Mouse (Mus musculus) neural tube, embryonic 14.5 days (tissue): ENCODE data around the gene Tmem132b. TPM values are rescaled to one million over a fixed set of nuclear protein-coding genes. Genes with fewer than 3 reads are reported as not detected.

Source experiments
- ATAC-seq: fragments of 200-750 bp; cut with Nextera tagmentation; 2 replicates; pipeline ENCODE4 v1.8.0; 2017; ENCODE audit warnings: low read depth, mild to moderate bottlenecking, moderate TSS enrichment, moderate library complexity
- H3K27ac ChIP-seq: fragments of 300-500 bp; sonication (generic); 2 replicates; pipeline ENCODE4 v1.5.1; 2014; ENCODE audit warnings: low read depth, mild to moderate bottlenecking, control low read depth, low read length, moderate library complexity, mixed read lengths
- H3K27me3 ChIP-seq: fragments of 300-500 bp; sonication (generic); 2 replicates; pipeline ENCODE4 v1.6.1; 2014; ENCODE audit warnings: low read length; ENCODE audit not compliant: control insufficient read depth, insufficient read depth
- H3K36me3 ChIP-seq: fragments of 300-500 bp; sonication (generic); 2 replicates; pipeline ENCODE4 v1.6.1; 2014; ENCODE audit warnings: low read length, mixed read lengths; ENCODE audit not compliant: control insufficient read depth, insufficient read depth
- H3K4me1 ChIP-seq: fragments of 300-500 bp; sonication (generic); 2 replicates; pipeline ENCODE4 v1.6.1; 2014; ENCODE audit warnings: low read length; ENCODE audit not compliant: control insufficient read depth, insufficient read depth
- H3K4me2 ChIP-seq: fragments of 300-500 bp; sonication (generic); 2 replicates; pipeline ENCODE4 v1.6.1; 2014; ENCODE audit warnings: mild to moderate bottlenecking, low read depth, low read length, control low read depth
- H3K4me3 ChIP-seq: fragments of 300-500 bp; sonication (generic); 2 replicates; pipeline ENCODE4 v1.5.1; 2014; ENCODE audit warnings: low read depth, low read length, control low read depth, mixed read lengths
- H3K9ac ChIP-seq: fragments of 300-500 bp; sonication (generic); replicated peaks from 2 replicates; pipeline ENCODE4 v1.6.1; 2014; ENCODE audit warnings: low read depth, mild to moderate bottlenecking, control low read depth, low read length, mixed read lengths
- H3K9me3 ChIP-seq: fragments of 300-500 bp; sonication (generic); 2 replicates; pipeline ENCODE4 v1.6.1; 2016; ENCODE audit warnings: low read length; ENCODE audit not compliant: control insufficient read depth
- WGBS: fragments of 180-500 bp; shearing (Covaris S2); extraction: QIAGEN DNeasy Blood & Tissue Kit; methylation state at CpG from one replicate; pipeline ENCODE4 v1.1.7; 2014; 5-methylcytosine and 5-hydroxymethylcytosine counted together
- polyA plus RNA-seq: library from polyadenylated mRNA; unstranded; fragments of >200 nt; fragmentation: Nextera tagmentation; extraction: Ambion mirVana; gene quantifications from 2 replicates; pipeline ENCODE4 v1.2.1, GENCODE M21; 2014

Tmem132b gene
- polyA plus RNA-seq, 1 experiment from 2014 or later, result 5.5 TPM

- no peak for ATAC-seq
- 84% methylated on average over 1 of the region's 1 CpGs for WGBS
- H3K27ac ChIP-seq, result no peak overlapping the region
- H3K36me3 ChIP-seq, result no peaks in the 10 kb centered on the region
- H3K4me1 ChIP-seq, result no peaks in the 10 kb centered on the region
- no peak overlapping the region for H3K9ac ChIP-seq
- no peaks in the 10 kb centered on the region; the same call in 1 of the 2 replicates for H3K9me3 ChIP-seq
- H3K4me3 ChIP-seq, result no peak overlapping the region
- no peak overlapping the region for H3K4me2 ChIP-seq
- H3K27me3 ChIP-seq, result no peaks in the 10 kb centered on the region
These were observed 78.4 kb downstream of the Tmem132b start for GRCm38 (mm10) chr5:125609968-125610367.

GRCm38 (mm10) chr5:125612460-125612859 is 80.9 kb downstream of the Tmem132b start:
- H3K27ac ChIP-seq, result no peak overlapping the region
- no peak overlapping the region for H3K4me2 ChIP-seq
- no peaks in the 10 kb centered on the region for H3K4me1 ChIP-seq
- H3K9ac ChIP-seq, result no peak overlapping the region
- H3K36me3 ChIP-seq, result no peaks in the 10 kb centered on the region
- no peak for ATAC-seq
- no peaks in the 10 kb centered on the region; the same call in 1 of the 2 replicates for H3K9me3 ChIP-seq
- no peaks in the 10 kb centered on the region for H3K27me3 ChIP-seq
- H3K4me3 ChIP-seq, result no peak overlapping the region
- 87% methylated on average over 7 of the region's 7 CpGs for WGBS

GRCm38 (mm10) chr5:125613136-125613535 is 81.6 kb downstream of the Tmem132b start:
- WGBS, result 83% methylated on average over 5 of the region's 5 CpGs
- no peaks in the 10 kb centered on the region for H3K4me1 ChIP-seq
- no peak overlapping the region for H3K9ac ChIP-seq
- no peak overlapping the region for H3K4me3 ChIP-seq
- H3K27me3 ChIP-seq, result no peaks in the 10 kb centered on the region
- ATAC-seq, result no peak
- no peaks in the 10 kb centered on the region for H3K36me3 ChIP-seq
- no peak overlapping the region for H3K4me2 ChIP-seq
- H3K9me3 ChIP-seq, result no peaks in the 10 kb centered on the region; the same call in 1 of the 2 replicates
- H3K27ac ChIP-seq, result no peak overlapping the region

- Histone ChIP-seq H3K27ac (no peak overlapping the region), H3K4me1 (no peaks in the 10 kb centered on the region), H3K9me3 (no peaks in the 10 kb centered on the region; the same call in 1 of the 2 replicates), H3K4me2 (no peak overlapping the region), H3K36me3 (no peaks in the 10 kb centered on the region), H3K4me3 (no peak overlapping the region), H3K27me3 (no peaks in the 10 kb centered on the region), H3K9ac (no peak overlapping the region)
- no peak for ATAC-seq
- 60% methylated on average over 2 of the region's 2 CpGs for WGBS
These were observed 82.8 kb downstream of the Tmem132b start for GRCm38 (mm10) chr5:125614348-125614747.

GRCm38 (mm10) chr5:125617050-125617449 is 85.5 kb downstream of the Tmem132b start:
- no peaks in the 10 kb centered on the region for H3K36me3 ChIP-seq
- no peak overlapping the region for H3K4me3 ChIP-seq
- H3K9ac ChIP-seq, result no peak overlapping the region
- ATAC-seq, result no peak
- H3K9me3 ChIP-seq, result no peaks in the 10 kb centered on the region; the same call in 1 of the 2 replicates
- H3K27ac ChIP-seq, result no peak overlapping the region
- H3K4me2 ChIP-seq, result no peak overlapping the region
- no peaks in the 10 kb centered on the region for H3K4me1 ChIP-seq
- 100% methylated on average over 1 of the region's 1 CpGs for WGBS
- H3K27me3 ChIP-seq, result no peaks in the 10 kb centered on the region

- no peak for ATAC-seq
- Histone ChIP-seq H3K4me2 (no peak overlapping the region), H3K27ac (no peak overlapping the region), H3K4me3 (no peak overlapping the region), H3K9me3 (no peaks in the 10 kb centered on the region), H3K36me3 (no peaks in the 10 kb centered on the region), H3K27me3 (no peaks in the 10 kb centered on the region), H3K9ac (no peak overlapping the region), H3K4me1 (no peaks in the 10 kb centered on the region)
- 88% methylated on average over 9 of the region's 9 CpGs for WGBS
These were observed 96.3 kb downstream of the Tmem132b start for GRCm38 (mm10) chr5:125627816-125628348.

GRCm38 (mm10) chr5:125634666-125635065 is 103.1 kb downstream of the Tmem132b start:
- Histone ChIP-seq H3K4me3 (no peak overlapping the region), H3K27ac (no peak overlapping the region), H3K4me2 (no peak overlapping the region), H3K4me1 (no peaks in the 10 kb centered on the region), H3K9me3 (no peaks in the 10 kb centered on the region), H3K9ac (no peak overlapping the region), H3K27me3 (no peaks in the 10 kb centered on the region), H3K36me3 (no peaks in the 10 kb centered on the region)
- WGBS, result 78% methylated on average over 6 of the region's 6 CpGs
- no peak for ATAC-seq

- WGBS, result 76% methylated on average over 1 of the region's 1 CpGs
These were observed 109.4 kb downstream of the Tmem132b start for GRCm38 (mm10) chr5:125640966-125641365.

GRCm38 (mm10) chr5:125641531-125642147 is 110.1 kb downstream of the Tmem132b start:
- WGBS, result 55% methylated on average over 18 of the region's 18 CpGs
- Histone ChIP-seq H3K9ac (no peak overlapping the region), H3K4me2 (no peak overlapping the region; the same call in 1 of the 2 replicates), H3K9me3 (no peaks in the 10 kb centered on the region), H3K4me3 (no peak overlapping the region), H3K27me3 (no peaks in the 10 kb centered on the region), H3K27ac (no peak overlapping the region; the same call in 1 of the 2 replicates), H3K36me3 (no peaks in the 10 kb centered on the region), H3K4me1 (no peaks in the 10 kb centered on the region)
- ATAC-seq, result no peak

More at GRCm38 (mm10) chr5:125640966-125641365, 109.4 kb downstream of the Tmem132b start:
- no peak overlapping the region for H3K27ac ChIP-seq
- H3K27me3 ChIP-seq, result no peaks in the 10 kb centered on the region
- no peak overlapping the region for H3K4me3 ChIP-seq
- H3K4me1 ChIP-seq, result no peaks in the 10 kb centered on the region
- no peak for ATAC-seq
- H3K9ac ChIP-seq, result no peak overlapping the region
- no peaks in the 10 kb centered on the region for H3K36me3 ChIP-seq
- no peaks in the 10 kb centered on the region for H3K9me3 ChIP-seq
- no peak overlapping the region for H3K4me2 ChIP-seq
